Mouse (Mus musculus) testis, adult 2 months (tissue): ENCODE data around the gene Megf11.

Source experiments
- CTCF ChIP-seq: fragments of 200-500 bp; IDR thresholded peaks from 2 replicates; pipeline ENCODE4 v1.5.1; 2012; ENCODE audit warnings: low read depth, mild to moderate bottlenecking, inconsistent platforms, low read length, moderate library complexity; ENCODE audit not compliant: control insufficient read depth, insufficient read depth, insufficient replicate concordance
- POLR2A ChIP-seq: fragments of 200-500 bp; IDR thresholded peaks from 2 replicates; pipeline ENCODE4 v1.6.1; 2012; ENCODE audit warnings: low read depth, mild to moderate bottlenecking, inconsistent platforms, low read length, moderate library complexity; ENCODE audit not compliant: control insufficient read depth

DNA sequence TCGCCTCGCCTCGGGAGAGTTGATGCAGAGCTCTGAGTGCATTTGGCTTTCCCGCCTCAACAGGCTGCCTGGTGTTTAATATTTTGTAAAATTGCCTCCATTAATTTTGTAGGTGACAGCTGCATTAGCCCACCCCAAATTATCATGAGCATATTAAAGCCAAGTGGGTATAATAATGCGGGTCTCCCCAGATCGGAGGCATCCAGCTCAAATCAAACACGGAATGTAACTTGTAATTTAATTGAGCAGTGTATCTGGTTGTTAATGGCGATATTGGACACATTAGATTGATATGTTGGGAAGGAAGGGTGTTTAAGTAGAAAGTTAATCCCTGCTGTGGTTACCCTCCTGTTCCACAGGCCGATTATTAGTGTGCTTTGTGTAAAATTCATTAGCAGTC lies 264.0 kb downstream of the Megf11 start:
- no peak for TF ChIP-seq CTCF
- TF ChIP-seq POLR2A = no peak
